Mouse (Mus musculus) R1 (cell line): Measurements from ENCODE around the gene Hip1.

Experiments
- DNase-seq: peaks from one replicate; pipeline ENCODE4 v3.0.0-alpha.2; 2018; ENCODE audit warnings: low read depth, low spot score

The Hip1 gene

DNA sequence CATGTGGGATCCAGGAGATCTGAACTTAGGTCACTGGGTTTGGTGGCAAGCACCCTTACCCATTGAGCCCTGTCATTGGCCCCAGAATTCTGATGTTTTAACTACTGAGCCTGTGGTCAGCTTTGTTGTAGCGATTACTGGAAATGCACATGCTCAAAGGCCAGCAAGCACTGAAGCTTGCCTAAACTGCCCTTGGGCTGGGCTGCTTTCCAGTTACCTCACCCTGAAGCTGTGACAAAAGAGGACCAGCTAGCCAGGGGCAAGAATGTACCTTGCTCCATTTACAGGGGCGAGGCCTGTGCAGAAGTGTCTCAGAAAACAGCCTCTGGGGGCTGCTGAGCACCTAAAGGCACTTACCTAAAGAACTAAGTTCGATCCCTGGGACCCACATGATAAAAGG is 51.8 kb downstream of the Hip1 start:
- DNase-seq, result no peak

DNA sequence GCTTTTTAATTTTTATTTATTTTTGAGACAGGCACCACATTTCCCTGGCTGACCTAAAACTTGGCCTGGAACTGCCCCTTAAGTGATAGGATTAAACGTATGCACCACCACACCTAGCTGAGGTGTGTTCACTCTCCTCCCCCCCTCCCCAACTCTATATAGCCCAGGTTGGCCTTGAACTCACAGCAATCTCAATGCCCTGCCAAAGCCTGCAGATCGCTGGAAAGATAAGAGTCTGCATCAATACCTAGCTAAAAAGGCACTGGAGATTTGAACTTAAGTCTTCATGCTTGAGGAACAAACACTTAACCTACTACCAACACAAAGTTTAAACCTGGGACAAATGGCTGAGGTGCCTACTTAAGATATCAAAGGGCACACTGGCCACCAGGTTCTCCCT is 52.8 kb downstream of the Hip1 start:
- DNase-seq, result no peak

DNA sequence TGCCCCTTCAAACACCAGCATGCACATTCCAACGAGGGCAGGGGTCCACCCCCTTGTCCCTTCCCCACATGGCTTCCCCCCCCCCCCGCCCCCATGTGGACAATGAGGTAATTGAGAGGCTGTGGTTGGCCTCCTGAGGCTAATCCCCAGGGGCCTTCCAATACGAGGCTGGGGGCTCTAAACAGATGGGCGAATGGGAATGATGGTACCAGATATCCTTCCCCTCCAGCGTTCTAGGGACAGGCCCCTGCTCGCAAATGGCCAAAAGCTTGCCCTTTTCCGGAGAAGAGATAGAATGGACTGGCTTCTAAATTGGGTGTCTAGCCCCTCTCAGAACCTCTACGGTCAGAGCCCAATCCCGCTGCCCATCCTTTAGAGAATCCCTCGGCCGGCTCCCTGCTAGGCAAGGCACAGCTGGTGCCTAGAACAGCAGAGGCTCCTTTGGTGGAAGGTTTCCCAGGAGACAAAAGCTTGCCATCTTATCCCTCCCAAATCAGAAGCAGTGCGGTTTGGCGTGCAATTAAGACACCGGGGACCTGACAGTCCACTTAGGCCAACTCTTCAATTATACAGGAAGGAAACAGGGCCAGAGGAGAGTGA is 55.1 kb downstream of the Hip1 start:
- peak; percentile 31 for DNase-seq

DNA sequence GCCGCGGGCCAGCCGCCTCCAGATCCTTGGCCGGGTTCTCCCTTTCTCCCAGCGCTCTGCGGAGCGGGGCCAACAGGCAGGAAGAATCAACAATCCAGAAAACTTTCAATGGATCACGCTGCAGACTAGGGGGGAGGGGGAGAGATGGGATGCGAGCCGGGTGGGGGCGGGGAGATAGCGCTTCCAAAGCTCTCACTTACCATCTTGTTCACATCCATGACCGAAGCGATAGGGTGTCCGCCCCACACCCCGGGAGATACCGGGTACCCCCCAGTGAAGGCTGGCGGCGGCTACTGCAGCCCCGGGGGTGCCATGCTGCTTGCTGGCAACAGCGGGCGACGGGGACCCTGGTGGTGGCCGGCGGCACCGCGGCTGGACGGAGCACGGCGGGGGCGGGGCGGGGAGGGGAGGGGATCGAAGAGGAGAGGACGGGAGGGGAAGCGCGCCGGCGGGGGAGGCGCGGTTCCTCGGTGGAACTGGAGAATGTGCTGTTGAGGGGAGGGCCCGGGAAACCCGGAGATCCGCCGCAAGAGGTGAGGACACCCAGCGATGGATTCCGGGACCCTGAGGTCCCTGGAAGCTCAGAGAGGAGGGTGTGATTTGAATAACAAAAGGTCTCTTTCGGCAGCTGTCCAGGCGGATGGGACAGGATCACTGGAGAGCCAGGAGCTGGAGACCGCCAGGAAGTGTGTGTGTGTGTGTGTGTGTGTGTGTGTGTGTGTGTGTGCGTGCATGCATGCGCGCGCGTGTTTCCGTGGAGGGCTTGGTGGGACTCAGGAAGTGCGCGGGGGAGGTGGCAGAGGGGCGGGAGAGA is 55.8 kb downstream of the Hip1 start:
- peak; percentile 88 for DNase-seq

DNA sequence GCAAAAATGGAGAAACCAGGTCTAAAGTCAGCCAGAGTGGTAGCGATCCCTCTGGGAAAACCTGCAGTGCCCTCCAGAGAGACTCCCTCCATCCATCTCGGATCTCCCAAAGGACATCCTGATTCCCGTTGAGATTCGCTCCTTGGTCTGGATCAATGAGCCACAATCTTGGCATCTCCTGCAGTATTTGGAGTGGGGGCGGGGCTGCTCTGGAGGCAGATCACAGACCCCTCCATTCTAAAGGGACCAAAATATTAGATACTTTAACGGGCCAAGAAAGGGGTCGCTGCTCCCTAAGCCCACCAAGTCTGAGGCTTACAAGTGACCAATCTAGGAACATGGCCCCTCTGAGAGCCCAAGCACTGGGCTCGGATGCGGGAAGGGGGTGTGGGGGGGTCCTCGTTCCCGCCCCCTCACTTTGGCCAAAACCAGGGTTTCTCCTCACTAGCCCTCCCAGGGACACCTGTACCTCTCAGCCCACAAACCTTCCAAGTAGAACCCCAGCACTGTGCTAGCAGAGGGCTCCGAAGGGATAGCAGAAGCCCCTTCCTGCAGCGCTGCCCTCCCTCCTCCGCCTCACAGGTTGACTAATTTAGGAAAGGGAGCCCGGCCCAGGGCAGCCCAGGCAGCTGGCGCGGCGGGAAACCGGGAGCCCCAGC is 56.6 kb downstream of the Hip1 start:
- DNase-seq, result no peak

DNA sequence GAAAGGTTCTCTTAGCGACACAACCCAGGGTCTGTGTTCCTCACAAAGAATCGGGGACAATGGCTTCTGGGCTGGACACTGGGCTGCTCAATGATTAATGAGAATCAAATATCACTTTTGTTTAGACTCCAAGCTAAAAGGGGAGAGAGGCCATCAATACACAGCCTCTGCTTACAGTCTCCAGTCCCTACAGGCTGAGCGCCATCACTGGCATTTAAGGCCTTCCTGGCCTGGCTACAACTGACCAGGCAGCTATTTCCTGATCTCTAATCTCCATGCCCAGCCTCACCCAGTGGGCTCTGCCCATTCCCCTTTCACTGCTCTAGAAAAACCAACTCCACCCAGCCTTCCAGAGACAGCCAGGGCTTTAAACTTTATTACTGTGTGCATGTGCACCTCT is 59.6 kb downstream of the Hip1 start:
- no peak for DNase-seq

DNA sequence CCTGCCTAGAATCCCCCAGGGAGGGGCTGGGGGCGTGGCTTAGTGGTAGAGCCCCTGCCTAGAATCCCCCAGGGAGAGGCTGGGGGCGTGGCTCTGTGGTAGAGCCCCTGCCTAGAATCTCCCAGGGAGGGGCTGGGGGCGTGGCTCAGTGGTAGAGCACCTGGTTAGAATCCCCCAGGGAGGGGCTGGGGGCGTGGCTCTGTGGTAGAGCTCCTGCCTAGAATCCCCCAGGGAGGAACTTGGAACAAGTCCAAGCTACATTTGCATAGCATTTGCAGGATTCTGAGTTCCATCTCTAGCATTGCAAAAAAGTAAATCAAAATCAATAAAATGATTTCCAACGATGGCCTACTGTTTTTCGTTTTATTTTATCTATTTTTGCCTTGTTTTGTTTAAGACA is 61.1 kb downstream of the Hip1 start:
- peak; percentile 69 for DNase-seq

DNA sequence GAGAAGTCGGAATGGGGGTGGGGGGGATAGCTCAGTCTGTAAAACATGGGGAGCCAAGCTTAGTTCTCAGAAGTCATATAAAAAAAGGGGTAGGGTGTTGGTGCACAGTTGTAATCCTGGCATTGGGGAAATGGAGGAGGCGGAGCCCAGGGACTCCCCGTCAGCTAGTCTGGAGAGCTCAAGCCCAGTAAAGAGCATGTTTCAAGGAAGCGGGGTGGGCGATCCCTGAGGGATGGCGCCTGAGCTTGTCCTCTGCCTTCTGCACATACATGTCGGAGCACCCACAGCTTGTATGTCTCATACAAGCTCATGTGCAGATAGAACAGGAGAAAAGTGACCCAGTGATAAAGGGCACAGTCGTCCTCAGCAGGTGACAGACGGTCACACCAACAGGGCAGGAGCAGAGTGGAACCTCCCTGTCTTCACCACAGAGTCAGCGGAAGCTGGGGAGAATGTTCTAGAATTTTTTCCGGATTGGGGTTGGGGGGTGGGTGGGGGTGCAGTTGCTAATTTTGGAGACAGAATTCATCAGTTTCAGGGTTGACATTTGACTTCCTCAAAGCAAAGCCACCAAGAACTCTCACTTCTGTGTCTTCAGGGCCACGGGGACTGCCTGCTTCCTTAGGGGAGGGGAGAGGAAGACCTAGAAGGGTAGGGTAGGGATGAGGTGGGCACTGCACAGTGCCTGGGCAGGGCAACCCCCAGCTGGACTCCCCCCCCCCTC is 65.9 kb downstream of the Hip1 start:
- no peak for DNase-seq

DNA sequence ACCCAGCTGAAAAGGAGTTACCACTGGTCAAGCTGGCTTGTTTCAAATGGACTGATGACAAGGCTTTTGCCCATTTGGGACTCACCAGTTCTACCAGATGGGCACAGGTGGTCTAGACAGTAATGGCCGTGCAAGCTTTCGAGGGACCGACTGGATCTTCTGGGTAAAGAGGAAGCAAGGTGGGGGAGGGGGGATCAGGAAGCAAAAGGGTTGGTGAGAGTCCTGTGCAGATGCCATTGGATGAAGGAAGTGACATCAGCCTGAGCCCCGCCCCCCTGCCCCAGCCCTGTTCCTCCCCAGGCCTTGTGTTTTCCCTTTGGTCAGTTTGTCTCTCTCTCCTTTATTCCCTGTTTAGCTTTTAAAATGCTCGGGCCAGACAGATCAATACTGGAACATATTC is 68.7 kb downstream of the Hip1 start:
- DNase-seq, result peak; percentile 67

DNA sequence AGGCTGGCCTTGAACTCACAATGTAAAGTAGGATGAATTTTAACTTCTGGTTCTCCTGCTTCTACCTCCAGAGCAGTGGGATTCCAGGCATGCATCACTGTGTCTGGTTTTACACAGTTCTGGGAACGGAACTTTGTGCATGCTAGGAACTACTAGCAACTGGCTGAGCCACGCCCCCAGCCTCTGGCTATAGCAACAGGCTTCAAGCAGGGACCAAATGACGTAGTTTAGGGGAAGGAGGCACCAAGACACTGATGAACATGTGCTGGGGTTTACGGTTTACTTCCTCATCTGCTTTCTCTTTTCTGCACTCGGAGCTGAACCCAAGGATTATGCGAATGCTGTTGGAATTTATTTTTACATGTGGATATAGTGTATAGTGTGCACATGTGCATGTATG is 72.5 kb downstream of the Hip1 start:
- DNase-seq, result peak; percentile 59

DNA sequence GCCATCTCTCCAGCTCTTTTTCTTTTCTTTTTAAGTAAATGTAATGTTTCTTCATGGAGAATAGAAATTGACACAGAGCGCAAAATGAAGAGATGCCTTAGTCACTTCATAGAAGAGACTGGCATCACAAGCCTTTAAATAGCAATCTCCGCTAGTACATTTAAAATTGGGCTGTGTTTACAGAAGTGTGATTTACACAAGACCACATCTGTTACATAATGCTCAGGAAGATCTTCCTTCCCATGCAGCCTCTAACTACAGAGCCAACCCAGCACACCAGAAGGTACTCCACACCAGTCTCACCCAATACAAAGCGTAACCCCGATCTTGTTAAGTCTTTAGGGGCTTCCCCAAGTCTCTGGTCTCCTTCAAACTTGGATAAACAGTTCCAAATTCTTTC is 73.2 kb downstream of the Hip1 start:
- DNase-seq, result no peak

DNA sequence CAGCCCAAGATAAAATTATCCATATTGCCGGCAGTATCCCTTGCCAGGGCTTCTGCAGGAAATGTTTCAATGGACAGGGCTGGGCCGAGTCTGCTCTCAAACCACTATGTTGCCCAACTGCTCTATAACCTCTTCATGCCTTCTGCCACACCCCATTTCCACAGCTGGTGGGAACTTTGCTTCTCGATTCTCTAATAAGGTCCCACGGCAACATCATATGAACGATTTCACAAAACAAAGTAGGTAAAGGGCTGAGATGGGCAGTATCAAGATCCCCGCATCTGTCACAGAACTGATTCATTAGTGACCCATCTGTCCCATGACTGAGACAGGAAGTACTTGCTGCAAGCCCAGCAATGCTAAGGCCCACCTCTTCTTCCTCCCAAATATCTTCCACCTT is 76.6 kb downstream of the Hip1 start:
- DNase-seq, result no peak

DNA sequence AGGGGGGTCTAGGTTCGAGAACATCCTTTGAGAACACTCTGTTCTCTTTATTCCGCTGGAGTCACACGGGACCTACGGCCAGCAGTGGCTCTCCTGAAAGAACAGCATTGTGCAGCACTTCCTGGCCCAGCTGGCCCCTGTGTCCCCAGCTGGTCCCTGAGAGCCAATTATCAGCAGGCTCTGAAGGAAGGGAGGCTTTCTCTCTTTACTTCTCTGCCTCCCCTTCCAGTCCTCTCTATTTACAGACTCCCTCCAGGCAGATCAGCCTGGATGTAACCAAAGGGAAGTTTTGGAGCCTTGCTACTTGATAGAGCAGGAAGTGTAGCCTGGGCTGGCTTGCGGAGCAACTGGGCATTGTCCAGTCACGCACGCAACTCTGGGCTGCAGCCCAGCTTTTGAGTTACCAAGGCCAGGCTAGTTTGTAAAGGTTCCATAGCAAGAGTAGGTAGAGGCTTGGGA is 79.1 kb downstream of the Hip1 start:
- no peak for DNase-seq

DNA sequence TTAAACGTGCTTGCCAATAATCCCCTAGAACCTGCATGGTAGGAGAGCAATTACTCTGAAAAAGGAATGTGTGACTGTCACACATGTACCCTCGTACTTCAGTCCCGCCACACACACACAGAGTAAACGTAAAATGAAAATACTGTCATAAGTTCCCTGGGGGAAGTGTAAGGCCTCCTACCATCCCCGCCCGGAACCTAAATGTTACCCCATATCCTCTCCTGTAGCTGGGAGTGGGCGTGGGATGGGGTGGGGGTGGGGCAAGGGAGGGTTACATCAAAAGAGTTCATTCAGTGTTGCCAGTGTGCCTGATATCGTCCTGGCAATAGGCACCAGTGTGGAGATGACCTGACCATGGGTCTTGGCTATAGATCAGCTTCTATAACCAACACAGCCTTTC is 81.5 kb downstream of the Hip1 start:
- no peak for DNase-seq

DNA sequence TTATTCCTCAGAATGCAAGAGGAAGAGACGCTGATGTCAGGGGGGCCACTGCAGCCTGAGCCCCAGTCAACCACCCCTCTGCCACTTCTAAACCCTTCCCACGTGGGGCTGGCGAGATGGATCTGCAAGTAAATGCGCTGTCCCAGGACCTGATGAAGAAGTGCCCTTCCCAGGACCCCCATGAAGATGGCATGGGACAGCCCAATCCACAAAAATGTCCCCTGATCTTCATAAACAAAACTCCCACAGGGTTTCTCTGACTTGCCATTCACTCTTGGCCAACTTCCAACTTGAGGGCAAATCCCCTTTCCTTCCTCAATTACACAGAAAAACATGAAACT is 84.1 kb downstream of the Hip1 start:
- DNase-seq, result no peak

DNA sequence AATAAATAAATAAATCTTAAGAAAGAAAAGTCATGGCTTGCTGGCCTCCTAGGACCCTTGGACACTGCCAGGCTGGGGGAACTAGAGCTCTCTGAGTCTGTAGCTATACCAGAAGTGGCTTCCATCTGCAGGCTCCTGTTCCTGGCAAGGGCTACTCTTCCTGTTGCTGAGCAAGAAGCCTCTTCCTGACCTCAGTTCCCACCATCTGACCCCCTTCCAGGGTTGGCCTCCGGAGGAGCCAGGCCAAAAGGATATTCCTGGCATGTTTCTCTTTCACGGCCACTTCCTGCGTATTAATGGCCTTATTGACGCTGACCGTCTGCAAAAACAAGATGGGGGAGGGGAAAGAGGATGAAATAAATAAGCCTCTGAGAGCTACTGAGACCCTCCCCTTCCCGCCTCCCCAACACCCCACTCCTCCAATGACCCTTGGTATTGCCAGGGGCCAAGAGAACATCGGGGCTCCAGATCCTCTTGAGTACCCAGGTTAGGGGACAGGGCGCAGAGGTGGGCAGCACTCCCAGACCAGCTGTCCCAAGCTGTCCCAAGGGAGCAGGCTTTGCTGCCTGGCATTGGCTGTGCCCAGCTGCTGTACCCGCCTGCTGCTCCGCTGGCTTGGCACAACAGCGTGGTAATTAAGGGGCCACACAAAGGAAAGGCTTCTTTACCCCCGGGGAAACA is 84.6 kb downstream of the Hip1 start:
- DNase-seq, result no peak

DNA sequence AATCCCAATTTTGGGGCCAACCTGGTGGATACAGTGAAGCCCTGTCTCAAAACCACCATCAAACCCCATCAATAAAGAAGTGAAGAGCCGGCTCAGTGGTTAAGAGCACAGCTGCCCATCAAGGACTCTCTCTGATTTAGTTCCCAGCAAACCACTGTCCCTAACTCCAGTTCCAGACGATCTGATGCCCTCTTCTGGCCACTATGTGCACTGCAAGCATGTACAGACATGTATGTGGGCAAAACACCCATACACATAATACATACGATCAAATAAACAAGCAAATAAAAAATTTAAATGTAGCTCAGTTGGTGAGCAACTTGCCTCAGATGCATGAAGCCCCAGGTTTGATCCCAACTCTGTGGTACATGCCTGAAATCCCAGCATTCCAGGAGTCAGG is 85.4 kb downstream of the Hip1 start:
- peak; percentile 63 for DNase-seq

DNA sequence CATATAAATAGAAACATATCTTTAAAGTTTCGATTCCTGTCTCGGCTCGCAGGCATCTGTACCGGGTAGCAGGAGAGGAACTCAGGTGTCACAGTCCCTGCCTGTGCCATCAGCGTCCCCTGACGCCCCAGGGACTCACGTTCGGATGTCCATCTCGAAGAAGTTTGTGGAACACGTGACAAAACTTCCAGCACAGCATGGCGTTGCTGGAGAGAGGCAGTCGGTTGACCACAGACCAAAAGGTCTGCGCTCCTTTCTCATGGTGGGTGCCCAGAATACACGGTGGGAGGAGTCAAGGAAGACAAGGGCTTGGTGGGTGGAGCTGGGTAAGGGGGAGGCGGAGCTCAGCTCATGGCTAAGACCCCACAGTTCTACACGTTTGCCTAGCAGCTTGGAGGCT is 87.0 kb downstream of the Hip1 start:
- DNase-seq, result peak; percentile 52

DNA sequence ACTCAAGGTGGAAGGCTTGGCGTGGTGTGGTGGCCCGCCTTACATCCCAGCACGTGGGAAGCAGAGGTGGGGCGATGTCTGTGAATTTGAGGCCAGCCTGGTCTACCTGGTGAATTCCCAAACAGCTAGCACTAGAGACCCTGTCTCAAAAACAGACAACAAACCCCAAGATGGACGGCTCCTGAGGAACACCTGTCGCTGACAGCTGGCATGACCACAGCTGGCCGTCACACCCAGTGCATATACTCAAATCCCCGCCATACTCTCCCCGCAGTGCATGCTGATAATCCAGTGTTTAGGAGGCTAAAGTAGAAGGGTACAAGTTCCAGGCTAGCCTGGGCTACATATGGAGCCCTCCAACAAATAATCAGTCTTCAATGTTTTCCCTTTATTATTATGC is 88.4 kb downstream of the Hip1 start:
- no peak for DNase-seq

DNA sequence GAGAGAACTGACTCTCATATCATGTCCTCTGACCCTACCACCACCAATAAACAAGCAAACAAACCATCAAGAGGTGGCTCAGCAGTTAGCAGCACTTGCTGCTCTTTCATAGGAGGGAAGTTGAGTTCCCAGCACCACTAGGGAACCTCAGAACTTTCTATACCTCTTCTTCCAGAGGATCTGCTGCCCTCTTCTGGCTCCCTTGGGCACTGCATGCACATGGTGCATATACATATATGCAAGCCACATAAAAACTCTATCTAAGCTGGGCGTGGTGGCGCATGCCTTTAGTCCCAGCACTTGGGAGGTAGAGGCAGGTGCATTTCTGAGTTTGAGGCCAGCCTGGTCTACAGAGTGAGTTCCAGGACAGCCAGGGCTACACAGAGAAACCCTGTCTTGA is 90.7 kb downstream of the Hip1 start:
- peak; percentile 81 for DNase-seq

DNA sequence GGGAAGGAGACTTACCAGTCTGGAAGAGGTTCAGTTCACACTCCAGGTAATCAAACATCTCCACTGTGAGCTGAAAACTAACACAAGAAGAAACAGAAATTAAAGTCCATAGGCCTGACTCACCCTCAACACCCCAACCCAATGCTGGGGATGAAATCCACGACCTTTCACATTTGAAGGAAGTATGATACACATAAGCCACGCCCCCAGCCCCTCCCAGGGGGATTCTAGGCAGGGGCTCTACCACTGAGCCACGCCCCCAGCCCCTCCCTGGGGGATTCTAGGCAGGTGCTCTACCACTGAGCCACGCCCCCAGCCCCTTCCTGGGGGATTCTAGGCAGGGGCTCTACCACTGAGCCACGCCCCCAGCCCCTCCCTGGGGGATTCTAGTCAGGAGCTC is 93.4 kb downstream of the Hip1 start:
- DNase-seq, result peak; percentile 60

DNA sequence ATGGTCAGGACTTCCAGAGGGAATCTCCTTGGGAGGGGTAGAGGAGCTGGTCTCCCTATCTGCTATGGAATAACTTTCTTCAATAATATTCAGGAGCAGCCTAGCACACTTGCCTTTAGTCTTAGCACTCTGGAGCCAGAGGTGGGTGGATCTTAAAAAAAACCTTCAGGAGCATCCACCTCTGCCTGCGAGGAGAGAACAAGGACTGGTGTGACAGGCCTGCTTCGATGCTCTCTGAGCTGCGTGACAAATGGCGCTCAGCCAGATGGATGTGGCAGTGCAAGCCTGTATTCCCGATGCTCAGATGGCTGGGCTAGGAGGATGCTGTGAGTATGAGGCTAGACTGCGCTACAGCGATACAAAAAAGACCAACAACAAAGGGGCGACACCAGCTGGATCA is 93.8 kb downstream of the Hip1 start:
- DNase-seq, result no peak
